Mouse (Mus musculus): Measurements from ENCODE around the gene Mrpl43. TPM values are rescaled to one million over a fixed set of nuclear protein-coding genes. Genes with fewer than 3 reads are reported as not detected.

Mrpl43 gene
- total RNA-seq, 2 experiments from 2014 or later = 38.6 to 41.1 TPM

GRCm38 (mm10) chr19:44976636-44977035, 29.6 kb downstream of the Mrpl43 start:
- DNase-seq (ENCODE audit: low spot score in 2 of 2) = no peak
- no peak for TF ChIP-seq CTCF (conservative IDR thresholded peaks at IDR 0.05)
- no peak overlapping the region for H3K4me3 ChIP-seq

GRCm38 (mm10) chr19:44968329-44968728, 37.9 kb downstream of the Mrpl43 start:
- TF ChIP-seq CTCF (conservative IDR thresholded peaks at IDR 0.05) = no peak
- DNase-seq (ENCODE audit: low spot score in 2 of 2) = no peak
- Histone ChIP-seq H3K4me3 (no peak overlapping the region), H3K27ac (no peak overlapping the region)

More at GRCm38 (mm10) chr19:44976636-44977035, 29.6 kb downstream of the Mrpl43 start:
- no peak overlapping the region for H3K27ac ChIP-seq

GRCm38 (mm10) chr19:44965978-44966377, 40.3 kb downstream of the Mrpl43 start:
- Histone ChIP-seq H3K4me3 (no peak overlapping the region), H3K27ac (no peak overlapping the region)
- peak; percentile 56 for TF ChIP-seq CTCF (conservative IDR thresholded peaks at IDR 0.05)
- DNase-seq (ENCODE audit: low spot score in 2 of 2) = no peak

GRCm38 (mm10) chr19:44959633-44960032, 46.6 kb downstream of the Mrpl43 start:
- Histone ChIP-seq H3K4me3 (no peak overlapping the region), H3K27ac (no peak overlapping the region)
- TF ChIP-seq CTCF (conservative IDR thresholded peaks at IDR 0.05) = no peak
- no peak for DNase-seq (ENCODE audit: low spot score in 2 of 2)

Other genes with a start within 250 kb of the Mrpl43 start
- 10 to 100 TPM; 35.6 to 43.9 TPM for gene Slf2, start 75.3 kb downstream of the Mrpl43 start, total RNA-seq (2021)
- gene Sema4g, start 17.3 kb downstream of the Mrpl43 start, total RNA-seq (2021) = 10 to 100 TPM; 20.0 to 21.6 TPM
- gene Twnk, start 779 bp downstream of the Mrpl43 start, total RNA-seq (2021) = 10 to 100 TPM; 14.7 to 15.3 TPM
- 10 to 100 TPM; 28.5 to 30.1 TPM for gene Lzts2, start 8.0 kb upstream of the Mrpl43 start, total RNA-seq (2021)
- 1 to 10 TPM; 2.1 to 3.3 TPM for gene Pdzd7, start 39.3 kb upstream of the Mrpl43 start, total RNA-seq (2021)
- gene Sfxn3, start 41.1 kb upstream of the Mrpl43 start, total RNA-seq (2021) = 10 to 100 TPM; 87.3 to 99.8 TPM
- gene Kazald1, start 68.8 kb upstream of the Mrpl43 start, total RNA-seq (2021) = 1 to 10 TPM; 1.4 to 1.9 TPM
- gene Tlx1, start 144.2 kb upstream of the Mrpl43 start, total RNA-seq (2021) = not detected
- not detected for gene Lbx1, start 229.4 kb upstream of the Mrpl43 start, total RNA-seq (2021)